Mouse (Mus musculus): ENCODE data around the gene Dnajc12. TPM values are rescaled to one million over a fixed set of nuclear protein-coding genes. Genes with fewer than 3 reads are reported as not detected.
"Not testable (repeated sequence)": the region's sequence is repeated elsewhere in the genome, so short reads cannot be mapped to it uniquely, and the experiment has no call there.

Gene Dnajc12
- total and polyA plus RNA-seq, 3 experiments: 0.83 to 3.7 (median 1.5) TPM

- H3K9ac ChIP-seq (ENCODE audit: insufficient read depth, low read depth): no peak overlapping the region
- no peaks in the 10 kb centered on the region; a peak in 1 of 4 replicates for H3K4me1 ChIP-seq (ENCODE audit: control insufficient read depth in 1 of 2, insufficient read depth in 2 of 2)
- H3K79me2 ChIP-seq (replicated peaks; ENCODE audit: control insufficient read depth, extremely low read depth, insufficient read depth, poor library complexity, severe bottlenecking): no peaks in the 10 kb centered on the region
- no peaks in the 10 kb centered on the region for H3K36me3 ChIP-seq (replicated peaks in 1 of 2; ENCODE audit: control insufficient read depth in 1 of 2, insufficient read depth in 1 of 2, low read length in 1 of 2)
- no peaks in the 10 kb centered on the region for H3K27me3 ChIP-seq (replicated peaks)
- H3K4me2 ChIP-seq (ENCODE audit: insufficient read depth, low read depth, poor library complexity, severe bottlenecking): no peak overlapping the region
- dilution Hi-C loops (cut with MboI; ENCODE audit: extremely low pct_ligation_motif_present, extremely low pct_unique_long_range_greater_than_20kb, low sequenced_read_pairs) (no loop called here), in situ Hi-C loops (cut with MboI; ENCODE audit: low pct_ligation_motif_present, low pct_unique_long_range_greater_than_20kb, low sequenced_read_pairs) (no loop called here)
- H3K9me3 ChIP-seq (replicated peaks; ENCODE audit: low read length): no peaks in the 10 kb centered on the region
- H3K27ac ChIP-seq (ENCODE audit: insufficient read depth, low read depth): no peak overlapping the region
- no peak for DNase-seq (ENCODE audit: extremely low read depth)
- TF ChIP-seq ZKSCAN1 (IDR thresholded peaks at IDR 0.05; ENCODE audit: borderline replicate concordance, low read depth, low read length): no peak
- peak in 1 of 2 experiments; percentile 31; a peak in 1 of 4 replicates for TF ChIP-seq CTCF (conservative IDR thresholded peaks at IDR 0.05 in 1 of 2, IDR thresholded peaks at IDR 0.05 in 1 of 2; ENCODE audit: low read depth in 2 of 2, low read length in 2 of 2)
- TF ChIP-seq BHLHE40 (IDR thresholded peaks at IDR 0.05; ENCODE audit: low read depth, low read length): no peak
- TF ChIP-seq ELF1 (IDR thresholded peaks at IDR 0.05; ENCODE audit: low read depth, low read length): no peak
- 0 out of 2 replicates have a peak, but pooled peaks have one; percentile 41 for TF ChIP-seq TBP (conservative IDR thresholded peaks at IDR 0.05; ENCODE audit: low read depth, low read length)
- no peak overlapping the region for H3K4me3 ChIP-seq (replicated peaks in 1 of 3; ENCODE audit: low read depth in 2 of 3, low read length in 2 of 3, poor library complexity in 1 of 3)
Observed at GRCm38 (mm10) chr10:63438736-63439262, 56.6 kb downstream of the Dnajc12 start.

GRCm38 (mm10) chr10:63439694-63440228 lies 57.5 kb downstream of the Dnajc12 start:
- dilution Hi-C loops (cut with MboI; ENCODE audit: extremely low pct_ligation_motif_present, extremely low pct_unique_long_range_greater_than_20kb, low sequenced_read_pairs) (no loop called here), in situ Hi-C loops (cut with MboI; ENCODE audit: low pct_ligation_motif_present, low pct_unique_long_range_greater_than_20kb, low sequenced_read_pairs) (no loop called here)
- H3K27ac ChIP-seq (ENCODE audit: insufficient read depth, low read depth): no peak overlapping the region
- no peaks in the 10 kb centered on the region for H3K9me3 ChIP-seq (replicated peaks; ENCODE audit: low read length)
- TF ChIP-seq RAD21 (IDR thresholded peaks at IDR 0.05; ENCODE audit: low read depth, low read length): no peak
- no peak for TF ChIP-seq POLR2AphosphoS2 (IDR thresholded peaks at IDR 0.05; ENCODE audit: low read depth, low read length)
- TF ChIP-seq ZKSCAN1 (IDR thresholded peaks at IDR 0.05; ENCODE audit: borderline replicate concordance, low read depth, low read length): no peak
- no peak for TF ChIP-seq ZMIZ1 (IDR thresholded peaks at IDR 0.05; ENCODE audit: low read depth, low read length)
- no peak for TF ChIP-seq E2F4 (IDR thresholded peaks at IDR 0.05; ENCODE audit: insufficient replicate concordance, low read depth, low read length)
- TF ChIP-seq JUND (conservative IDR thresholded peaks at IDR 0.05; ENCODE audit: low read depth, low read length): no peak
- TF ChIP-seq CHD2 (IDR thresholded peaks at IDR 0.05; ENCODE audit: low read length): no peak
- TF ChIP-seq POLR2A (IDR thresholded peaks at IDR 0.05; ENCODE audit: low read depth, low read length): no peak
- no peak for TF ChIP-seq IRF4 (IDR thresholded peaks at IDR 0.05; ENCODE audit: low read depth, low read length)
- no peak for TF ChIP-seq TBP (conservative IDR thresholded peaks at IDR 0.05; ENCODE audit: low read depth, low read length)
- no peak overlapping the region for H3K9ac ChIP-seq (ENCODE audit: insufficient read depth, low read depth)
- no peaks in the 10 kb centered on the region for H3K27me3 ChIP-seq (replicated peaks)
- H3K4me3 ChIP-seq (replicated peaks in 1 of 3; ENCODE audit: low read depth in 2 of 3, low read length in 2 of 3, poor library complexity in 1 of 3): no peak overlapping the region
- DNase-seq (ENCODE audit: extremely low read depth): no peak
- no peaks in the 10 kb centered on the region for H3K79me2 ChIP-seq (replicated peaks; ENCODE audit: control insufficient read depth, extremely low read depth, insufficient read depth, poor library complexity, severe bottlenecking)
- H3K4me1 ChIP-seq (ENCODE audit: control insufficient read depth in 1 of 2, insufficient read depth in 2 of 2): no peaks in the 10 kb centered on the region; a peak in 1 of 4 replicates
- no peak overlapping the region for H3K4me2 ChIP-seq (ENCODE audit: insufficient read depth, low read depth, poor library complexity, severe bottlenecking)
- no peaks in the 10 kb centered on the region for H3K36me3 ChIP-seq (replicated peaks in 1 of 2; ENCODE audit: control insufficient read depth in 1 of 2, insufficient read depth in 1 of 2, low read length in 1 of 2)

DNA sequence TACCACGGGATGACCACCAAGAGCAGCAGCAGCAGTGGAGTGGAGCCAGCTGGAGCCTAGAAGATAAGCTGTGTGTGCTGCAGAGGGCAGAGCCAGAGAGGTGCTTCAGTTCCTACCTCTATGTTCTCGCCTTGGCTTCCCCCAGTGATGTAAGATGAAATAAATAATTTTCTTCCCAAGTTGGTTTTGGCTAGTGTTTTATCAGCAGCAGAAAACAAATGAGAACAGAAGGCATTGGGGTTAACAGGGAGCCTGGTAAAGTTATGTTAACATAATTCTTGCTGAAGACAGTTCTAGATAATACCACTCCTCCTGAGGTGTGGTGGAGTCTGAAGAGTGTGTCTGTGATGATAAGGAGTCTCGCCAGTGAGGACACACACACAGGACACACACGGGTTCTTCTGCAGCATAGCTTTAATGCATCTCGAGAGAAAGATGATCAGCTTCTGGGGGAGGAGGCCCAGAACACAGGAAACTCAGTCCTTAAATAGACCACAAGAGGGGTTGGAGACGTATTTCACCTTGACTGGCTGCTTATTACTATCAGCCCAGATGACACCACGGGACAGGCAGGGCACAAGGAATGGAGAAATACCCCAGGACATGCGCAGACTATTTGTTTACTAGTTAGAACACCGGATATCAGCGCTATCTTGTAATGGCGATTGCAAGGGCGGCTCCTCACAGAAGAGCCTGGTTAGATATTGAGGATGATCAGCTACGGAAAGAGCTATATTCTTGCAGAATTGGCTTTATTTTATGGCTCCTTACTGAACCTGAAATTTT lies 62.6 kb downstream of the Dnajc12 start:
- DNase-seq (ENCODE audit: extremely low read depth); in situ Hi-C loops (cut with MboI; ENCODE audit: low pct_ligation_motif_present, low pct_unique_long_range_greater_than_20kb, low sequenced_read_pairs); H3K4me2 ChIP-seq (ENCODE audit: insufficient read depth, low read depth, poor library complexity, severe bottlenecking); dilution Hi-C loops (cut with MboI; ENCODE audit: extremely low pct_ligation_motif_present, extremely low pct_unique_long_range_greater_than_20kb, low sequenced_read_pairs); H3K9ac ChIP-seq (ENCODE audit: insufficient read depth, low read depth); H3K9me3 ChIP-seq (replicated peaks; ENCODE audit: low read length); H3K36me3 ChIP-seq (replicated peaks in 1 of 2; ENCODE audit: control insufficient read depth in 1 of 2, insufficient read depth in 1 of 2, low read length in 1 of 2); H3K79me2 ChIP-seq (replicated peaks; ENCODE audit: control insufficient read depth, extremely low read depth, insufficient read depth, poor library complexity, severe bottlenecking); H3K4me1 ChIP-seq (ENCODE audit: control insufficient read depth in 1 of 2, insufficient read depth in 2 of 2); H3K27me3 ChIP-seq (replicated peaks); H3K4me3 ChIP-seq (replicated peaks in 1 of 3; ENCODE audit: low read depth in 2 of 3, low read length in 2 of 3, poor library complexity in 1 of 3); H3K27ac ChIP-seq (ENCODE audit: insufficient read depth, low read depth): not testable (repeated sequence)

Measured in CH12.LX (cell line).